Mouse (Mus musculus) gastrocnemius, postnatal 36 days (tissue): ENCODE data around the gene Gm19426. TPM values are rescaled to one million over a fixed set of nuclear protein-coding genes. Genes with fewer than 3 reads are reported as not detected.

Experiments used
- DNase-seq, 2 experiments: peaks; one replicate each; pipeline ENCODE4 v3.0.0; 2022
- intact Hi-C: fragments of 180-260 bp; cut with DNase I; formaldehyde crosslinking; loops from one replicate; pipeline ENCODE4 v1.15.1; 2025
- total RNA-seq, 2 experiments: library from RNA; stranded (reverse); gene quantifications; 2 replicates each; pipeline ENCODE4 v1.2.3; 2021

The Gm19426 gene
- total RNA-seq, 2 experiments from 2014 or later = 0.51 TPM; not detected in 1

- DNase-seq = peak; percentile 93 to 95
- intact Hi-C loops = loop anchor here (2.0 kb wide), 1 partner anchor 71 kb away; the partner anchor contains the start of gene Ube2l6
Measured at GRCm38 (mm10) chr2:84727172-84727858, 16.1 kb downstream of the Gm19426 start, which contains the start of gene Clp1. TSS of gene Clp1 (minus strand) at chr2:84727350.

- no peak for DNase-seq
- intact Hi-C loops = loop anchor here (2.0 kb wide), 1 partner anchor 72 kb away; the partner anchor contains the start of gene Ube2l6
Measured at GRCm38 (mm10) chr2:84726716-84727115, 16.7 kb downstream of the Gm19426 start.

DNA sequence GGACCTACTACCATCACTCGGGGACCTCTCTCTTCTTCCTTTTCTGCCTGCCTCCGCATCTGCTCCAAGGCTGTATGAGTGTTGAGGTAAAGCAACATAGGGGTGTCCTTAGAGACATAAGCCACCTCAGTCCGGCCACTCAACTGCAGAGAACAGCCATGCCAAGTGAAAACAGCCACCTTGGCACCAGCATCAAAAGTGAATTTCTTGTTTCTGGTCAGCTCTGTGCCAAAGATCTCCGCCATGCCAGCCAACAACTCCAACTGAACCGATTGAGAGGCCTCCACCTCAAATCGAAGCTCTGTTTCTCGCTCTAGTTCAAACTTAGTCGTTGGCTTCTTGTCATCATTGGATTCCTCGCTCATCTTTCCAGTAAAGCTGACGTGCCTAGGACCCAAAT lies 17.7 kb downstream of the Gm19426 start:
- DNase-seq = no peak
- intact Hi-C loops = loop anchor here (2.0 kb wide), 1 partner anchor 73 kb away; the partner anchor contains the start of gene Ube2l6

GRCm38 (mm10) chr2:84723856-84724255 lies 19.6 kb downstream of the Gm19426 start:
- DNase-seq = no peak
- intact Hi-C loops = no loop called here

GRCm38 (mm10) chr2:84721182-84721581 lies 22.3 kb downstream of the Gm19426 start:
- DNase-seq = no peak
- intact Hi-C loops = no loop called here

DNA sequence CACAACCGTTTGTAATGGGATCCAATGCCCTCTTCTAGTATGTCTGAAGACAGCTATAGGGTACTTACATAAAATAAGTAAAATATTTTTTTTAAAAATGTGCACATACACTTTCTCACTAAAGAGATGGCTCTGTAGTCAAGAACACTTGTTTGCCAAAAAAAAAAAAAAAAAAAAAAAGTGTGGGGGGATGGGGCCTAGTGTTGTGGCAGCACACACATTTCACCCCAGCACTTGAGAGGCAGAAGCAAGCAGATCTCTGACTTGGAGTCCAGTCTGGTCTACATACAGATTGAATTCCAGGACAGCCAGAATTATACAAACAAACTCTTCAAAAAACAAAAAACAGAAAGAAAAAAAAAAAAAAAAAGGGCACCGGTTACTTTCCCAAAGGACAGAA lies 22.7 kb downstream of the Gm19426 start:
- DNase-seq = no peak
- intact Hi-C loops = no loop called here

GRCm38 (mm10) chr2:84717357-84717756 lies 26.1 kb downstream of the Gm19426 start:
- intact Hi-C loops = no loop called here

GRCm38 (mm10) chr2:84716423-84717355 lies 26.8 kb downstream of the Gm19426 start:
- intact Hi-C loops = no loop called here
- DNase-seq = no peak

More at GRCm38 (mm10) chr2:84717357-84717756, 26.1 kb downstream of the Gm19426 start:
- no peak for DNase-seq

- intact Hi-C loops = no loop called here
Measured at GRCm38 (mm10) chr2:84715562-84716361, 27.7 kb downstream of the Gm19426 start.

DNA sequence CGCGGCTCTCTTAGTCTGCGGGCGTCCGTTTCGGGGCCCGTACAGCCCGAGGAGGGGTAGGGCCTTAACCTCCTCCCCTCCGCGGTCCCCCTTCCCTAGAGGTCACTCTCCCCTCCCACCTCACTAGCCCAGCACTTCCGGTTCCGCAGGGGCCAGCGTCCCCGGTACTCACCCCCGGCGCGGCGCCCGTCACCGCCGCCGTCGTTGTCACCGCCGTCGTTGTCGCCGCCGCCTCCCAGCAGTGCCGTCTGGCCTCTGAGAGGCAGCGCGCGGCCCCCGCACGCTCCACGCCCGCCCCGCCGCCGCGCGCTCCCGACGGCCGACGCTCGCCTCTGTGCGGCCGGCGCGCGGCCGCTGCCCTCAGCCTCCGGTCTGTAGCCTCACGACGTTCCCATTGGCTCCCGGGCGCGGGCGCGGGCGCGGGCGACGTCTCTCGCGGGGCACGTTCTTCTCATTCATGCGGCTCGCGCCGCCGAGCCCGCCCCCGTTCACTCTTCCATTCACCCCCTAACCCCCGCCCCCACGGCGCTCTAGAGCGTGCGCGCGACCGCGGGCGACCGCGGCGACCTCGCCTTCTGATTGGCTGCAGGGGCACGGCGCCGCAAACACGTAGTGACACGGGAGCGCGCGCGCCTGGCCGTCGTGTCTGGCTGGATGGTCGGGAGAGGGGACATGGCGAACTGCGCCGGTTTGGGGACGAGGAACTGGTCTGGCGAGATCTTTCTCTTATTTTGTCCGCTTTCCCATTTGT lies 28.5 kb downstream of the Gm19426 start, which contains the start of gene Zdhhc5:
Gene Zdhhc5 (minus strand): TSS at position 370 of the 751 bp plus-strand sequence.
- peak; percentile 98 for DNase-seq
- intact Hi-C loops = loop anchor here (5.0 kb wide), 1 partner anchor 38 kb away; the partner anchor contains the start of genes Gm28635, Med19 and Tmx2

More at GRCm38 (mm10) chr2:84715562-84716361, 27.7 kb downstream of the Gm19426 start:
- DNase-seq = peak; percentile 53 to 73

- DNase-seq = no peak
- intact Hi-C loops = loop anchor here (5.0 kb wide), 1 partner anchor 37 kb away; the partner anchor contains the start of genes Gm28635, Med19 and Tmx2
Measured at GRCm38 (mm10) chr2:84714422-84714810, 29.0 kb downstream of the Gm19426 start.

DNA sequence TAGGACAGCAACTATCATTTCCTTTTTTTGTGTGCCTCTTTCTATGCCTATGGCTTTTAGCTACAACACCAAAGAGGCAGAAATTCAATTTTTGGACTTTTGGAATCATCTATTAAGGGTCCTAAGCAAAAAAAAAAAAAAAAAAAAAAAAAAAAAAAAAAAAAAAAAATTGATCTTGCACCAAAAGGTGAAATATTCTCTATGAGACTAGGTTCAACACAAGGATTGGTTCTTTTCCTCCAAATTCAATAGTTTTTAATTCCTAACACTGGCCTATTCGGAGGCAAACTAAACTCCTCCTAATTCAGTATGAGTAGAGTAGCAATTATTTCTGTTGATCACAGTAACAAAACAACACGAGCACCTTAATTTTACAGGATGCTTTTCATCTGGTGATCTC lies 31.6 kb downstream of the Gm19426 start:
- DNase-seq = no peak
- intact Hi-C loops = loop anchor here (5.0 kb wide), 1 partner anchor 35 kb away; the partner anchor contains the start of genes Gm28635, Med19 and Tmx2

- intact Hi-C loops = no loop called here
- DNase-seq = no peak
Measured at GRCm38 (mm10) chr2:84707523-84707922, 35.9 kb downstream of the Gm19426 start.

GRCm38 (mm10) chr2:84705295-84705694 lies 38.2 kb downstream of the Gm19426 start:
- no peak for DNase-seq
- intact Hi-C loops = no loop called here

- intact Hi-C loops = no loop called here
- no peak for DNase-seq
Measured at GRCm38 (mm10) chr2:84704329-84704728, 39.1 kb downstream of the Gm19426 start.

GRCm38 (mm10) chr2:84703497-84703896 lies 40.0 kb downstream of the Gm19426 start:
- intact Hi-C loops = no loop called here
- no peak for DNase-seq

GRCm38 (mm10) chr2:84695007-84695695 lies 48.3 kb downstream of the Gm19426 start:
- intact Hi-C loops = no loop called here
- no peak for DNase-seq
